Mouse (Mus musculus): ENCODE measurements around the gene Cluh.

Cluh gene

DNA sequence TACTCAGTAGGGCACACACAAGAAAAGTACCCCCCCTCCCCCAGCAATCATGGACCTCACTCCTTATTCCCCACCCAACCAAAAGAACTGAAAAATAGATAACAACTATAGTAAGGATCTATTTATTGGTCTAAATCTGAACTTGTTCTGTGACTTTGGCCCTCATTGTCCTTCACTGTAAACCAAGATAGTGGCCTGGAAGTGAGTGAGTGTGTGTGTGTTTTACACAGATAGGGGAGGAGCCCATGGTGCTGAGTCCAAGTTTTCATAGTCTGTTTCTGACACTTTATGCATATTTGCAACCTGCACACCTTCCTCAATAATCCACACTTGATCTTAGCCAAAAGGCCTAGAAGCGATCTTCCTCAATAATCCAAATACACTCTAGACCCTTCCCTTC, 619 bp upstream of the Cluh start:
- DNase-seq = no peak

DNA sequence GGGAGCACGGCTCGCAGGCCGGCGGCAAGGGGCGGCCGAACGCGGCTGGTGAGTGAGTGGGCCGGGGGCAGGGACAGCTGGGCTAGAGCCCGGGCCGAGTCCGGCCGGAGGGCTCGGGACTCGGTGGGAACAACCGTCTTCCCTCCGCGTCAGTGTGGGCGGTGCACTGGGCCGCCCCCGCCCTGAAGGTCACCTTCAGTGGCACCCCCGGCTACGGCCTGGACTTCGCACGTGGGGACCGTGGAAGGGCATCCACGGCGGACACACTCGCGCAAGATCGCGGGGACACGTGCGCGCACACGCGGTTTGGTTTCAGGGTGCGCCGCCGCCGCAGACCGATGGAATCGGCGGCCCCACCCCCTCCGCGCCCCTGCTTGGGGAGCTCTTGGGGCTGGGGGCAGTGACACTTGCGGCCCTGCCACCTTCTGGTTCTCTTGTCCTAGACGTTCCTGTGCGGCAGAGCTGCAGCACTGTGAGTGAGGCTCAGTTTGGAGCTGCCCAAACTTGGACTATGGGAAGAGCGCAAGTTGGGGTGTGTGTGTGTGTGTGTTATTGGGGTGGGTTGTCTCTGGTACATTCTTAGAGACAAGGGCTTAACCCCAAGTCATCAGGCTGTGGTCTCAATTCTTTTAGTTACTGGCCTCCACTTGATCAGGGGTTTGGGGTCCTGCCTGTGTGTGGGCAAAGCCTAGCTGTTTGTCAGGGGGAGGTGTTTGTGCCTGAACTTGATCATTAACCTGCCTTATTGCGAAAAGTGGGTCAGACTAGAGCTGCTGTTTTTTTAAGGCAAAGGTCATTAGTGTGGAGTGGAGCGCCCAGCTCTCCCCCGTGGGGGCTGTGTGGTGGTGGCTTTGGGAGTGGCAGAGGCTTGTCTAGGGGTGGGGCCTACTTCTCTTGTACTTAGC, 604 bp downstream of the Cluh start:
- no peak for DNase-seq

- no peak for DNase-seq
Measured at GRCm38 (mm10) chr11:74650576-74651100, 1.3 kb downstream of the Cluh start.

GRCm38 (mm10) chr11:74652791-74653191, 3.5 kb downstream of the Cluh start:
- no peak for DNase-seq

GRCm38 (mm10) chr11:74653385-74653784, 4.1 kb downstream of the Cluh start:
- no peak for DNase-seq

DNA sequence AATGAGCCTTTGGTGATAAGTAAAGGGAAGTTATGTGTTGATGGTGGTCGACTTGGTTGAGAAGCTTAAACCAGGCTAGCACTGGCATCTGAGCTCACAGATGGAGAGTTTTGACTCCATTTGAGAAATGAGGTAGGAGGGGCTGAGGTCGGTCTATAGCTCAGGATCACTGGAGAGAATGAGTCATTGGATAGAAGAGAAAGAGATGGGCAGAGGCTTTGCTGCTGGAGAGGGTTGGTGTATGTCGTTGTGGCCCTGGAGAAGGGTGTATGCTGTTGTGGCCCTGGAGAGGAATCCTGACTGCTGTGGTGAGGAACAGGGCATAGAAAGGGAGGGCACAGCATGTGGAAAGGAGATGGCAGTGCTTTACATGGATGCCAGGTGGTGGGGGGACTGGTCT, 6.6 kb downstream of the Cluh start:
- DNase-seq = no peak

DNA sequence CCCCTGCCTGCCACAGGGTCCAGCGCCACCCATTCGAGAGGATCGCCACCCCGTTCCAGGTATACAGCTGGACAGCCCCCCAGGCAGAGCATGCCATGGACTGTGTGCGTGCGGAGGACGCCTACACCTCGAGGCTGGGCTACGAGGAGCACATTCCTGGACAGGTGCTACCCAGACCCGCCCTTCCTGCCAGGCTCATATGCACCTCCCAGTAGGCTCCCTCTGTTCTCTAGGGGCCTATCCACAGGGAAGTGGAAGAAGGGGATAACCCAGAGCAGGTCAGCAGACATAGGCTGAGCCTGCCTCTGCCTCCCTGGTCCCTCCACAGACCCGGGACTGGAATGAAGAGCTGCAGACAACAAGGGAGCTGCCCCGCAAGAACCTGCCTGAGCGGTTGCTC, 11.0 kb downstream of the Cluh start:
- DNase-seq = no peak

DNA sequence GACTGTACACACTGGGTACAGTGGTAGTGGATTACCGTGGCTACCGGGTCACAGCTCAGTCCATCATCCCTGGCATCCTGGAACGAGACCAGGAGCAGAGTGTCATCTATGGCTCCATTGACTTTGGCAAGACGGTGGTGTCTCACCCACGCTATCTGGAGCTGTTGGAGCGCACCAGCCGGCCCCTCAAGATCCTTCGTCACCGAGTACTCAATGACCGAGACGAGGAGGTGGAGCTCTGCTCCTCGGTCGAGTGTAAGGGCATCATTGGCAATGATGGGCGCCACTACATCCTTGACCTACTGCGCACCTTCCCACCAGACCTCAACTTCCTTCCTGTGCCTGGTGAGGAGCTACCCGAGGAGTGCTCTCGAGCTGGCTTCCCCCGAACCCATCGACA, 12.3 kb downstream of the Cluh start:
- DNase-seq = no peak

- no peak for DNase-seq
Measured at GRCm38 (mm10) chr11:74662221-74662620, 12.9 kb downstream of the Cluh start.

DNA sequence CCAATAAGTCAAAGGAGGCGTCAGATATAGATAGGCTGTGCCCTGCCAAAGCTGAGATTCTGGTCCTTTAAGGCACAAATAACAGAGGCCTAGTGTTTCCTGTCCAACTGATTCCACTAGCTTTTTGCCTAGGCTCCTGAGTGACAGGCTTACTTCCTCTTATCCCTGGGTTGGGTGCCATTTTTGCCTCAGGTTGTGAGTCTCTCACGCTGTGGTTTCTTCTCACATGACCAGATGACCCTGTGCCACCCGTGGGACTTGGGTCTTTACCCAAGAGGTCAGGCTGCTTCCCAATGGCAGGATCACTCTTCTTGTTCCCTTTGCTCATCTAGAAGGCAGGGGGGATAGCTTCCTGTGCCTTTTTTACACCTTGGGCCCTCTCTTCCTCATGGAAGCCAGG, 15.0 kb downstream of the Cluh start:
- DNase-seq = no peak

DNA sequence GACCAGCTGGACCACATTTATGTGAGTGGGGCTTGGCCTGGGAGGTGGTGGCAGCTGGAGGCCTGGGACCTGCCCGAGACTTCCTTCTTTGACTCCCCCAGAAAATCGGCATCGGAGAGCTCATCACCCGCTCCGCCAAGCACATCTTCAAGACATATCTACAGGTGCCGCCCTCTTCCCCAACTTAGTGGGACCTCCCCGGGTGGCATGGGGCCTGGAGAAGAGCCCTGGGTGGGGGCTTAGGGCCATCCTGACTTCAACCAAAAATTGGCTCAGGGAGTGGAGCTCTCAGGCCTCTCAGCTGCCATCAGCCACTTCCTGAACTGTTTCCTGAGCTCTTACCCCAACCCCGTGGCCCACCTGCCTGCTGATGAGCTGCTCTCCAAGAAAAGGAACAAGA, 15.6 kb downstream of the Cluh start:
- no peak for DNase-seq

DNA sequence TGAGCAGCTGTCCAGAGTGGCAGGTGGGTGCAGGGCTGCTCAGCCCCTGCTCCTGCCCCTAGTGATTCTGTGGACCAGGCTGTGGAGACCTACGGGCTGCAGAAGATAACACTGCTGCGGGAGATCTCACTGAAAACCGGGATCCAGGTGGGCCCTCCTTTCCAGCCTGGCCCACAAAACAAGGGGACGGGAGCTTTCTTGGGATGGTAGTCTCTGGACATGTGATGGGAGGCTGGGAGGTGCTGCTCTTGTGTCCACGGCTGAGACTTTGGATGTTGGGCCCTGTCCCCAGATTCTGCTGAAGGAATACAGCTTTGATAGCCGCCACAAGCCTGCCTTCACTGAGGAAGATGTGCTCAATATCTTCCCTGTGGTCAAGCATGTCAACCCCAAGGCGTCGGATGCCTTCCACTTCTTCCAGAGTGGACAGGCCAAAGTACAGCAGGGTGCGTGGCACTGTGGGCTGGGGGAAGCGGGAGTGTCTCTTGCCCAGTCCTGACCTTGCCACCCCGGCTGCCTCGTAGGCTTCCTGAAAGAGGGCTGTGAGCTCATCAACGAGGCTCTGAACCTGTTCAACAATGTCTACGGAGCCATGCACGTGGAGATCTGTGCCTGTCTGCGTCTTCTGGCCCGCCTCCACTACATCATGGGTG, 16.5 kb downstream of the Cluh start:
- no peak for DNase-seq

- DNase-seq = no peak
Measured at GRCm38 (mm10) chr11:74666284-74666652, 17.0 kb downstream of the Cluh start.

- no peak for DNase-seq
Measured at GRCm38 (mm10) chr11:74666776-74667581, 17.7 kb downstream of the Cluh start.

DNA sequence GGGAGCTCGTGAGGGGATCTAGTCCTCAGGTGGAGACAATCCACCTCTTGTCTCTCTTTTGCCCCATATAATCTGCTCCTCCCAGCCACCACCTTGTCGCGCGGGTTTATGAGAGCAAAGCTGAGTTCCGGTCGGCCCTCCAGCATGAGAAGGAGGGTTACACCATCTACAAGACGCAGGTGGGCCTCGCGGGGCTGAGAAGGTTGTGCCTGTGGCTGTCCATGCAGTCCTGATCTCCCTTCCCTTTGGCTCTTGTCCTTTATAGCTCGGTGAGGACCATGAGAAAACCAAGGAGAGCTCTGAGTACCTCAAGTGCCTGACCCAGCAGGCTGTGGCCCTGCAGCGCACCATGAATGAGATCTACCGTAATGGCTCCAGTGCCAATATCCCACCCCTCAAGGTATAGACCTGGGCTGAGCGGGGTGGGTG, 18.3 kb downstream of the Cluh start:
- no peak for DNase-seq

DNA sequence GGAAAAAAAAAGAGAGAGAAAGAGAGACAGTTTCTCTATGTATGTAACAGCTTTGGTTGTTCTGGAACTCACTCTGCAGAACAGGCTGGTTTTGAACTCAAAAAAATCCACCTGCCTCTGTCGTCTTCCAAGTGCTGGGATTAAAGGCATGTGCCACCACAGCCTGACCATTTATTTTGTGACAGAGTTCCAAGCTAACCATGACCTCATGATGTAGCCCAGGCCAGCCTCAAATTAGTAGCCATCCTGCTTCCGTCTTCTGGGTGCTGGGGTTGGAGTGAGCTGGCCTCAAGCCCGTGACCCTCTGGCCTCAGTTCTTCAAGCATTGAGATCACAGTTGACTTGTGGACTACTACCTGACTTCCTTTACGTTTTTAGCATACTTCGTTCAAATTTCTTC, 19.2 kb downstream of the Cluh start:
- no peak for DNase-seq

GRCm38 (mm10) chr11:74668971-74669370, 19.7 kb downstream of the Cluh start:
- no peak for DNase-seq

DNA sequence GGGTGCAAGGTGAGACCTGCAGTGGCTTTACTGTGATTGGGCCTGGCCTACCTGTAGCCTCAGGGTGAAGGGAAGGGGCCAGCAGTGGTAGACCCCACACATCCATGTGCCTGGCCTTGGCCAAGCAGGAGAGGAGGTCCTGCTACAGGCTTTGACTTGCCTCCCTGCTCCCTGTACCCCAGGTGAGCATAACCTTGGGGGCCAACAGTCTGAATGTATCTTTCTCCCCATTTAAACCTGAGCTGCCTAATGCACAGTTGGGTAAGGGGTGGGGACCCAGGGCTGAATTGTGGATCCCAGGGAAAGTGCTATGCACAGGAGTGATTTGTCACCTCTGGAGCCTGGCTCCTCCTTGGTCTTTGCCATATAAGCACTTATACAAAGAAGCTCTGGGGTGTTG, 20.9 kb downstream of the Cluh start:
- no peak for DNase-seq

- no peak for DNase-seq
Measured at GRCm38 (mm10) chr11:74671013-74671412, 21.7 kb downstream of the Cluh start.

GRCm38 (mm10) chr11:74671839-74672238, 22.5 kb downstream of the Cluh start:
- no peak for DNase-seq

GRCm38 (mm10) chr11:74672901-74673513, 23.7 kb downstream of the Cluh start:
- no peak for DNase-seq

- DNase-seq = no peak
Measured at GRCm38 (mm10) chr11:74673561-74673960, 24.3 kb downstream of the Cluh start.

DNA sequence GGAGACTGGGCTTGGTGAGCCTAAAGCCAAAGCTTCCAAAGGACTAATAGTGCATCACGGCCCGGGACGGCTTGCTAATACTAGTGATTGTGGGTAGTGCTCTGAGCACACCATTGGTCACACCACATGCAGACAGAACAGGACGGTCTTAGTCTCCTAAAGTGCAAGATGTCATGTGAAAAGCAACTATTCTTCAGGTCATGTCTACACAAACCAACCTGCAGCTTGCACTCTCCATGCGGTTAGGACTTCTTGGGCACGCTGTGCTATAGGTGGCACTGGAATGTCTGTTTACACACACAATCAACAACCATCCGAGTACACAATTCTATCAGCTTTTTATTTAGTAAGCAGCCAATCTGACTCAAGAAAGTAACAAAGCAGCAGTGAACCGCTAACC, 25.4 kb downstream of the Cluh start:
- no peak for DNase-seq

All from thymus, postnatal 25 days (tissue).